22 mouse cellular contexts compared by ENCODE assay signal in genomic region chr4:107910020-107910419, GRCm38 (mm10). TPM values are rescaled to one million over a fixed set of nuclear protein-coding genes. Genes with fewer than 3 reads are reported as not detected.
DNase-seq lines count a peak whose midpoint lies in the region; ATAC-seq and TF ChIP-seq lines count a peak whose summit lies in the region.
"Had no signal": no experiment of that assay in that cellular context is flagged by ENCODE, and none has a peak within 500 bp of the region (broad histone marks: within the 10 kb centered on the region; RNA-seq: fewer than 3 reads in every experiment).

No protein-coding gene starts in this region.

- no peak for TF ChIP-seq CTCF in lung, adult 2 months (IDR thresholded peaks at IDR 0.05; ENCODE audit: insufficient read depth, low read length)

- H3K4me1 ChIP-seq in lung, embryonic 16.5 days (replicated peaks; ENCODE audit: control insufficient read depth, insufficient read depth, low read length): no peaks in the 10 kb centered on the region
- H3K4me1 ChIP-seq in lung, adult 2 months (ENCODE audit: control insufficient read depth, insufficient read depth, low read length): no peaks in the 10 kb centered on the region
- H3K4me1 ChIP-seq: embryonic facial prominence, embryonic 15.5 days; forebrain, embryonic 10.5 days; forebrain, embryonic 12.5 days had no signal

- ATAC-seq in lung, embryonic 16.5 days (ENCODE audit: low read depth): peak; percentile 65
- ATAC-seq: forebrain, embryonic 14.5 days; forebrain, embryonic 16.5 days had no signal

- no peak overlapping the region for H3K4me3 ChIP-seq in lung, embryonic 16.5 days (ENCODE audit: low read length)
- no peak overlapping the region for H3K4me3 ChIP-seq in lung, adult 2 months (replicated peaks; ENCODE audit: extremely low read depth, low read depth, low read length)
- H3K4me3 ChIP-seq: embryonic facial prominence, embryonic 13.5 days; embryonic facial prominence, embryonic 15.5 days; erythroblast, embryonic 14.5 days; forebrain, embryonic 10.5 days; forebrain, embryonic 12.5 days had no signal

- H3K27me3 ChIP-seq in lung, embryonic 16.5 days (ENCODE audit: control insufficient read depth, insufficient read depth, low read depth, low read length): no peaks in the 10 kb centered on the region
- H3K27me3 ChIP-seq: embryonic facial prominence, embryonic 13.5 days; embryonic facial prominence, embryonic 15.5 days; forebrain, embryonic 12.5 days had no signal

- 74% methylated on average over 4 of the region's 4 CpGs for WGBS in lung, embryonic 16.5 days
- WGBS in lung, adult 2 months: 63% methylated on average over 4 of the region's 4 CpGs

- H3K4me2 ChIP-seq in lung, embryonic 16.5 days (ENCODE audit: low read depth, low read length): no peak overlapping the region
- H3K4me2 ChIP-seq: embryonic facial prominence, embryonic 13.5 days; embryonic facial prominence, embryonic 15.5 days; forebrain, embryonic 12.5 days had no signal

- no peak overlapping the region; the same call in 1 of the 2 replicates for H3K27ac ChIP-seq in lung, embryonic 16.5 days (ENCODE audit: low read length)
- H3K27ac ChIP-seq: embryonic facial prominence, embryonic 13.5 days; embryonic facial prominence, embryonic 15.5 days; forebrain, embryonic 10.5 days; forebrain, embryonic 12.5 days had no signal

- no peaks in the 10 kb centered on the region for H3K9me3 ChIP-seq in lung, embryonic 16.5 days (ENCODE audit: control insufficient read depth, low read length)
- H3K9me3 ChIP-seq: embryonic facial prominence, embryonic 13.5 days; embryonic facial prominence, embryonic 15.5 days; forebrain, embryonic 10.5 days; forebrain, embryonic 12.5 days had no signal

- H3K36me3 ChIP-seq in lung, embryonic 16.5 days (ENCODE audit: control insufficient read depth, insufficient read depth, low read length): peaks cover 35% of the 10 kb centered on the region

- TF ChIP-seq POLR2A in lung, adult 2 months (IDR thresholded peaks at IDR 0.05; ENCODE audit: borderline replicate concordance, extremely low read depth, low read depth, low read length): no peak

- DNase-seq in lung, adult 2 months: no peak
- peak; percentile 11 for DNase-seq in lung, postnatal 10 days
- DNase-seq in lung, postnatal 14 days: no peak
- DNase-seq: adrenal gland, adult 2 months; adrenal gland, postnatal 10 days; adrenal gland, postnatal 25 days; cerebellum, adult 11 months; cerebellum, adult 18-20 months; cerebellum, adult 8-10 months; cerebellum, adult 9-11 months; cerebellum, postnatal 14 days; cerebellum, postnatal 36 days; embryo, embryonic 11 days had no signal

- H3K9ac ChIP-seq in lung, embryonic 16.5 days (ENCODE audit: low read length): no peak overlapping the region
- H3K9ac ChIP-seq: embryonic facial prominence, embryonic 13.5 days; embryonic facial prominence, embryonic 15.5 days; forebrain, embryonic 12.5 days had no signal

RNA-seq across cellular contexts. Expression of gene Cpt2, which starts 13.4 kb away (rescaled TPM):
- 43.7 and 51.1 TPM in 2 replicates for polyA plus RNA-seq in lung, embryonic 16.5 days (2015; fragmentation: Nextera tagmentation; extraction: Ambion mirVana)
- polyA plus RNA-seq in lung, adult 2 months (2012; rRNA removed): 65.3 and 68.3 TPM in 2 replicates

RNA-seq across cellular contexts. Expression of gene 0610037L13Rik, which starts 20.4 kb away (rescaled TPM):
- 117 and 121 TPM in 2 replicates for polyA plus RNA-seq in lung, embryonic 16.5 days (2015; fragmentation: Nextera tagmentation; extraction: Ambion mirVana)
- polyA plus RNA-seq in lung, adult 2 months (2012; rRNA removed): 31.5 and 40.9 TPM in 2 replicates

RNA-seq across cellular contexts. Expression of gene Magoh, which starts 30.5 kb away (rescaled TPM):
- 176 and 181 TPM in 2 replicates for polyA plus RNA-seq in lung, embryonic 16.5 days (2015; fragmentation: Nextera tagmentation; extraction: Ambion mirVana)
- polyA plus RNA-seq in lung, adult 2 months (2012; rRNA removed): 22.3 and 39.3 TPM in 2 replicates

RNA-seq across cellular contexts. Expression of gene Slc1a7, which starts 58.1 kb away (rescaled TPM):
- polyA plus RNA-seq in lung, embryonic 16.5 days (2015; fragmentation: Nextera tagmentation; extraction: Ambion mirVana): 0.16 and 0.19 TPM in 2 replicates
- polyA plus RNA-seq in lung, adult 2 months (2012; rRNA removed): 0.39 and 0.48 TPM in 2 replicates
- polyA plus RNA-seq: C2C12; embryonic facial prominence, embryonic 13.5 days; erythroblast, embryonic 14.5 days; forebrain, embryonic 12.5 days; forebrain, embryonic 14.5 days; forebrain, embryonic 16.5 days had no signal
